In the genomic region with DNA sequence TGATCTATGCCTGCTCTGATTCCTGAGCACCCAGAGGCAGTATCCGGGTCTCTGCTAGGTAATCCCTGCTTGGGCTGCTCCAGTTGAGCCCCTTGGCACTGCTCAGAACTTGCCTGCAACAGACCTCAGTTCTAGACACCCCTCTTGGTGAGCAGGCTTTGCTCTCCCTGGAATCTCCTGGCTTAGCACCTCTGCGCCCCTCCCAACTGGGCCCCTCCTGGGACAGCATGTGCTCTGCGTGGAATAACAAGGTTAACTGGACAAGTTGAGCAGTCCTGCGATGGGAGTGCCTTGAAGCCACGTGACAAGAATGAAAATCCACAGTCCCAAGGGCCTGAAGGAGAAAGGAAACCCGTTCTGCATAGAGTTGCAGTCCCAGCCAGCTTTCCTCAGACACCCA, we compare ENCODE assay signal across 15 mouse cellular contexts.
DNase-seq lines count a peak whose midpoint lies in the region; ATAC-seq and TF ChIP-seq lines count a peak whose summit lies in the region.
"Had no signal": no experiment of that assay in that cellular context is flagged by ENCODE, and none has a peak within 500 bp of the region (broad histone marks: within the 10 kb centered on the region; RNA-seq: fewer than 3 reads in every experiment).

No protein-coding gene starts in this region.

- H3ac ChIP-seq in C2C12 (ENCODE audit: control insufficient read depth, insufficient read length, low read depth), result no peak overlapping the region

- H3K27me3 ChIP-seq in heart, embryonic 11.5 days (ENCODE audit: control insufficient read depth, insufficient read depth, low read length), result no peaks in the 10 kb centered on the region
- H3K27me3 ChIP-seq in C2C12 (ENCODE audit: control insufficient read depth, insufficient read depth, insufficient read length), result no peaks in the 10 kb centered on the region
- H3K27me3 ChIP-seq in hindbrain, embryonic 12.5 days, result no peaks in the 10 kb centered on the region
- H3K27me3 ChIP-seq: CH12.LX; limb, embryonic 13.5 days had no signal

- H3K9me3 ChIP-seq in heart, embryonic 11.5 days (replicated peaks; ENCODE audit: control insufficient read depth, low read length), result no peaks in the 10 kb centered on the region
- H3K9me3 ChIP-seq in hindbrain, embryonic 12.5 days (replicated peaks), result no peaks in the 10 kb centered on the region
- H3K9me3 ChIP-seq: limb, embryonic 13.5 days; midbrain, embryonic 12.5 days had no signal

- WGBS in heart, embryonic 11.5 days (ENCODE audit: insufficient replicate concordance), result 52% methylated on average over 6 of the region's 6 CpGs
- WGBS in hindbrain, embryonic 12.5 days, result 57% methylated on average over 6 of the region's 6 CpGs

- DNase-seq in heart, adult 18-20 months, result peak; percentile 25 to 42
- peak; percentile 28 for DNase-seq in ZHBTc4 (ENCODE audit: low read depth, low spot score)
- DNase-seq in gastrocnemius, postnatal 25 days, result peak; percentile 71
- DNase-seq in embryo, embryonic 10.5 days (ENCODE audit: low spot score), result no peak
- DNase-seq in embryo, embryonic 10 days (ENCODE audit: low spot score), result no peak
- DNase-seq: lung, embryonic 14.5 days; thymus, postnatal 25 days had no signal

- H3K4me2 ChIP-seq in heart, embryonic 11.5 days, result no peak overlapping the region
- H3K4me2 ChIP-seq in hindbrain, embryonic 12.5 days (replicated peaks), result no peak overlapping the region
- H3K4me2 ChIP-seq: limb, embryonic 13.5 days; lung, embryonic 14.5 days; midbrain, embryonic 12.5 days had no signal

- no peak overlapping the region for H3K4me3 ChIP-seq in heart, embryonic 11.5 days (ENCODE audit: low read depth, low read length)
- no peak overlapping the region for H3K4me3 ChIP-seq in C2C12 (ENCODE audit: insufficient read depth, poor library complexity, severe bottlenecking)
- H3K4me3 ChIP-seq in hindbrain, embryonic 12.5 days, result no peak overlapping the region
- H3K4me3 ChIP-seq: limb, embryonic 13.5 days; midbrain, embryonic 12.5 days had no signal

- no peak overlapping the region for H3K27ac ChIP-seq in heart, embryonic 11.5 days (ENCODE audit: low read depth, low read length)
- no peak overlapping the region for H3K27ac ChIP-seq in hindbrain, embryonic 12.5 days
- H3K27ac ChIP-seq: kidney, postnatal 0 days; limb, embryonic 13.5 days; midbrain, embryonic 12.5 days had no signal

- no peaks in the 10 kb centered on the region for H3K79me3 ChIP-seq in C2C12 (ENCODE audit: low read depth)

- no peak for TF ChIP-seq CTCF in C2C12 (IDR thresholded peaks at IDR 0.05; ENCODE audit: control insufficient read depth, insufficient read depth, insufficient read length)

- no peak overlapping the region for H3K9ac ChIP-seq in heart, embryonic 11.5 days (ENCODE audit: low read depth, low read length)
- H3K9ac ChIP-seq in hindbrain, embryonic 12.5 days, result no peak overlapping the region
- H3K9ac ChIP-seq: limb, embryonic 13.5 days; lung, embryonic 14.5 days; midbrain, embryonic 12.5 days had no signal

- no peaks in the 10 kb centered on the region for H3K79me2 ChIP-seq in C2C12 (ENCODE audit: control insufficient read depth, insufficient read depth)

- no peaks in the 10 kb centered on the region for H3K4me1 ChIP-seq in heart, embryonic 11.5 days (ENCODE audit: control insufficient read depth, insufficient read depth, low read length)
- no peaks in the 10 kb centered on the region for H3K4me1 ChIP-seq in hindbrain, embryonic 12.5 days
- H3K4me1 ChIP-seq: midbrain, embryonic 12.5 days had no signal

- ATAC-seq in heart, embryonic 11.5 days (replicated peaks; ENCODE audit: insufficient number of reproducible peaks, low FRiP score, low TSS enrichment), result no peak
- no peak for ATAC-seq in hindbrain, embryonic 12.5 days (ENCODE audit: low FRiP score)
- ATAC-seq: hindbrain, embryonic 16.5 days had no signal

- no peaks in the 10 kb centered on the region for H3K36me3 ChIP-seq in heart, embryonic 11.5 days (ENCODE audit: control insufficient read depth, insufficient read depth, low read length)
- no peaks in the 10 kb centered on the region for H3K36me3 ChIP-seq in C2C12 (ENCODE audit: control insufficient read depth, insufficient read depth)
- no peaks in the 10 kb centered on the region for H3K36me3 ChIP-seq in hindbrain, embryonic 12.5 days
- H3K36me3 ChIP-seq: limb, embryonic 13.5 days; midbrain, embryonic 12.5 days had no signal

TF ChIP-seq in C2C12, 6 proteins besides CTCF, POLR2A, EP300 and RAD21:
- TF ChIP-seq CEBPB (IDR thresholded peaks at IDR 0.05; ENCODE audit: low read depth) (no peak), USF1 (IDR thresholded peaks at IDR 0.05; ENCODE audit: low read depth) (peak; percentile 30)

Comparison
In these comparisons a context has a peak if more than half of its experiments do, and no peak if none do; other contexts are left out.
1. DNase-seq: peak in heart, adult 18-20 months (2 of 2), ZHBTc4 (single experiment) and gastrocnemius, postnatal 25 days (single experiment); none in embryo, embryonic 10.5 days (single experiment) and embryo, embryonic 10 days (single experiment).